In genomic region chr8:8517599-8517998, GRCm38 (mm10) we compare ENCODE assay signal across 20 mouse cellular contexts.
DNase-seq lines count a peak whose midpoint lies in the region; ATAC-seq and TF ChIP-seq lines count a peak whose summit lies in the region.
"Had no signal": no experiment of that assay in that cellular context is flagged by ENCODE, and none has a peak within 500 bp of the region (broad histone marks: within the 10 kb centered on the region; RNA-seq: fewer than 3 reads in every experiment).

No protein-coding gene starts in this region.

- no peaks in the 10 kb centered on the region for H3K36me3 ChIP-seq in embryonic facial prominence, embryonic 11.5 days (replicated peaks; ENCODE audit: control insufficient read depth, insufficient read depth, low read depth, low read length)
- H3K36me3 ChIP-seq in embryonic facial prominence, embryonic 10.5 days (replicated peaks): no peaks in the 10 kb centered on the region
- H3K36me3 ChIP-seq: embryonic facial prominence, embryonic 13.5 days; forebrain, embryonic 10.5 days; forebrain, embryonic 12.5 days had no signal

- TF ChIP-seq CTCF in Patski (IDR thresholded peaks at IDR 0.05): no peak

- in situ Hi-C loops in Patski (cut with MboI; ENCODE audit: low pct_unique_long_range_greater_than_20kb): no loop called here

- no peaks in the 10 kb centered on the region for H3K27me3 ChIP-seq in embryonic facial prominence, embryonic 11.5 days (ENCODE audit: control insufficient read depth, insufficient read depth, low read length)
- no peaks in the 10 kb centered on the region for H3K27me3 ChIP-seq in embryonic facial prominence, embryonic 10.5 days (replicated peaks; ENCODE audit: low read depth, poor library complexity, severe bottlenecking)
- H3K27me3 ChIP-seq in Patski: no peaks in the 10 kb centered on the region
- H3K27me3 ChIP-seq: embryonic facial prominence, embryonic 13.5 days; forebrain, embryonic 12.5 days had no signal

- H3K9me3 ChIP-seq in embryonic facial prominence, embryonic 11.5 days (replicated peaks; ENCODE audit: control insufficient read depth, low read length): no peaks in the 10 kb centered on the region; the same call in 1 of the 2 replicates
- no peaks in the 10 kb centered on the region for H3K9me3 ChIP-seq in embryonic facial prominence, embryonic 10.5 days

- 67% methylated on average over 2 of the region's 2 CpGs for WGBS in embryonic facial prominence, embryonic 11.5 days
- WGBS in embryonic facial prominence, embryonic 10.5 days: 73% methylated on average over 2 of the region's 2 CpGs

- no peak overlapping the region for H3K4me3 ChIP-seq in embryonic facial prominence, embryonic 11.5 days (ENCODE audit: low read depth, low read length)
- no peak overlapping the region for H3K4me3 ChIP-seq in embryonic facial prominence, embryonic 10.5 days
- H3K4me3 ChIP-seq: embryonic facial prominence, embryonic 13.5 days; forebrain, embryonic 10.5 days; forebrain, embryonic 12.5 days had no signal

- no peak overlapping the region for H3K27ac ChIP-seq in embryonic facial prominence, embryonic 11.5 days (replicated peaks; ENCODE audit: low read depth, low read length)
- H3K27ac ChIP-seq in embryonic facial prominence, embryonic 10.5 days (replicated peaks): no peak overlapping the region
- H3K27ac ChIP-seq: embryonic facial prominence, embryonic 13.5 days; forebrain, embryonic 10.5 days; forebrain, embryonic 12.5 days had no signal

- CTCF ChIA-PET in Patski (lab: Charles Lee): no interaction called here

- DNase-seq in embryonic facial prominence, embryonic 11.5 days (ENCODE audit: low spot score): peak; percentile 8
- no peak for DNase-seq in embryonic facial prominence, embryonic 10.5 days (ENCODE audit: low spot score)
- peak; percentile 30 for DNase-seq in 3T3-L1 (ENCODE audit: low read depth, low spot score)
- peak; percentile 51 for DNase-seq in Patski (ENCODE audit: low read depth, low spot score)
- no peak for DNase-seq in cerebellum, postnatal 10 days
- DNase-seq: adrenal gland, adult 2 months; adrenal gland, postnatal 10 days; adrenal gland, postnatal 25 days; cerebellum, adult 11 months; cerebellum, adult 18-20 months; cerebellum, adult 8-10 months; cerebellum, postnatal 14 days; cerebellum, postnatal 36 days; embryo, embryonic 11 days had no signal

- POLR2A ChIA-PET in Patski (lab: Charles Lee): no interaction called here

- no peaks in the 10 kb centered on the region for H3K4me1 ChIP-seq in embryonic facial prominence, embryonic 11.5 days (ENCODE audit: control insufficient read depth, insufficient read depth, low read length)
- H3K4me1 ChIP-seq in embryonic facial prominence, embryonic 10.5 days: peaks cover 17% of the 10 kb centered on the region
- H3K4me1 ChIP-seq: embryonic facial prominence, embryonic 13.5 days had no signal

- no peak for ATAC-seq in embryonic facial prominence, embryonic 11.5 days (replicated peaks; ENCODE audit: insufficient number of reproducible peaks, low FRiP score, low TSS enrichment, low read depth)
- ATAC-seq in Patski: peak; percentile 96
- no peak for ATAC-seq in erythroid progenitor cell, adult 5-6 weeks (replicated peaks; ENCODE audit: low FRiP score, poor library complexity, severe bottlenecking)
- ATAC-seq: forebrain, embryonic 14.5 days; forebrain, embryonic 16.5 days had no signal

- H3K4me2 ChIP-seq in embryonic facial prominence, embryonic 11.5 days (ENCODE audit: low read depth, low read length): no peak overlapping the region
- H3K4me2 ChIP-seq: embryonic facial prominence, embryonic 13.5 days; forebrain, embryonic 12.5 days had no signal

- no peak overlapping the region for H3K9ac ChIP-seq in embryonic facial prominence, embryonic 11.5 days (replicated peaks; ENCODE audit: low read length)
- H3K9ac ChIP-seq: embryonic facial prominence, embryonic 13.5 days; forebrain, embryonic 12.5 days had no signal

Comparison
In these comparisons a context has a peak if more than half of its experiments do, and no peak if none do; other contexts are left out.
1. DNase-seq: peak in embryonic facial prominence, embryonic 11.5 days (single experiment), 3T3-L1 (single experiment) and Patski (single experiment); none in embryonic facial prominence, embryonic 10.5 days (single experiment) and cerebellum, postnatal 10 days (0 of 2).